Mouse (Mus musculus): ENCODE data around the gene 1810024B03Rik. TPM values are rescaled to one million over a fixed set of nuclear protein-coding genes. Genes with fewer than 3 reads are reported as not detected.
A peak's percentile ranks its signal among the peaks of the same experiment; 100 is the strongest.

Gene 1810024B03Rik
- polyA plus RNA-seq, 1 experiment from 2014 or later = 1.8 TPM

GRCm38 (mm10) chr2:127137838-127138420, 70.2 kb downstream of the 1810024B03Rik start:
- WGBS = 81% methylated on average over 10 of the region's 10 CpGs
- no peak for ATAC-seq (ENCODE audit: insufficient number of reproducible peaks, low FRiP score)
- Histone ChIP-seq H3K4me2 (no peak overlapping the region), H3K36me3 (peaks cover 22% of the 10 kb centered on the region), H3K9me3 (replicated peaks) (peaks cover 3% of the 10 kb centered on the region), H3K4me1 (replicated peaks) (peaks cover 32% of the 10 kb centered on the region), H3K9ac (no peak overlapping the region), H3K27me3 (replicated peaks) (peaks cover 14% of the 10 kb centered on the region; the same call in 1 of the 2 replicates), H3K27ac (ENCODE audit: poor library complexity, severe bottlenecking) (no peak overlapping the region), H3K4me3 (no peak overlapping the region)

GRCm38 (mm10) chr2:127136979-127137378, 71.1 kb downstream of the 1810024B03Rik start:
- peaks cover 22% of the 10 kb centered on the region for H3K36me3 ChIP-seq
- 6% methylated on average over 5 of the region's 5 CpGs for WGBS
- peak overlapping the region; percentile 6; the same call in 1 of the 2 replicates for H3K27ac ChIP-seq (ENCODE audit: poor library complexity, severe bottlenecking)
- H3K4me3 ChIP-seq = no peak overlapping the region
- H3K9ac ChIP-seq = no peak overlapping the region
- H3K4me2 ChIP-seq = peak overlapping the region; percentile 43
- peaks cover 13% of the 10 kb centered on the region; the same call in 1 of the 2 replicates for H3K27me3 ChIP-seq (replicated peaks)
- peaks cover 3% of the 10 kb centered on the region for H3K9me3 ChIP-seq (replicated peaks)
- H3K4me1 ChIP-seq (replicated peaks) = peaks cover 35% of the 10 kb centered on the region
- 0 out of 2 replicates have a peak, but pooled peaks have one; percentile 5 for ATAC-seq (ENCODE audit: insufficient number of reproducible peaks, low FRiP score)

Other genes starting within 250 kb of the 1810024B03Rik start
- 11.9 and 12.3 TPM in 2 replicates for gene Ap4e1, start 199.6 kb downstream of the 1810024B03Rik start, polyA plus RNA-seq (2016; fragmentation: Nextera tagmentation; extraction: Ambion mirVana)
- gene Blvra, start 137.6 kb downstream of the 1810024B03Rik start, polyA plus RNA-seq (2016; fragmentation: Nextera tagmentation; extraction: Ambion mirVana) = 37.5 and 39.2 TPM in 2 replicates
- 62.9 and 67.1 TPM in 2 replicates for gene Ncaph, start 74.3 kb downstream of the 1810024B03Rik start, polyA plus RNA-seq (2016; fragmentation: Nextera tagmentation; extraction: Ambion mirVana)
- 11.1 and 12.5 TPM in 2 replicates for gene Itpripl1, start 64.8 kb downstream of the 1810024B03Rik start, polyA plus RNA-seq (2016; fragmentation: Nextera tagmentation; extraction: Ambion mirVana)
- 48.8 and 49.5 TPM in 2 replicates for gene Snrnp200, start 106 bp upstream of the 1810024B03Rik start, polyA plus RNA-seq (2016; fragmentation: Nextera tagmentation; extraction: Ambion mirVana)
- 50.2 and 53.7 TPM in 2 replicates for gene Ciao1, start 39.5 kb upstream of the 1810024B03Rik start, polyA plus RNA-seq (2016; fragmentation: Nextera tagmentation; extraction: Ambion mirVana)
- 24.7 and 27.8 TPM in 2 replicates for gene Tmem127, start 39.6 kb upstream of the 1810024B03Rik start, polyA plus RNA-seq (2016; fragmentation: Nextera tagmentation; extraction: Ambion mirVana)
- 135 and 136 TPM in 2 replicates for gene Stard7, start 61.9 kb upstream of the 1810024B03Rik start, polyA plus RNA-seq (2016; fragmentation: Nextera tagmentation; extraction: Ambion mirVana)
- gene Dusp2, start 127.9 kb upstream of the 1810024B03Rik start, polyA plus RNA-seq (2016; fragmentation: Nextera tagmentation; extraction: Ambion mirVana) = 23.8 and 26.3 TPM in 2 replicates
- not detected in 2 replicates for gene Astl, start 130.4 kb upstream of the 1810024B03Rik start, polyA plus RNA-seq (2016; fragmentation: Nextera tagmentation; extraction: Ambion mirVana)
- 7.1 and 7.6 TPM in 2 replicates for gene Adra2b, start 154.9 kb upstream of the 1810024B03Rik start, polyA plus RNA-seq (2016; fragmentation: Nextera tagmentation; extraction: Ambion mirVana)
- 0.44 and 0.45 TPM in 2 replicates for gene Gpat2, start 216.9 kb upstream of the 1810024B03Rik start, polyA plus RNA-seq (2016; fragmentation: Nextera tagmentation; extraction: Ambion mirVana)
- 26.2 and 29.0 TPM in 2 replicates for gene Fahd2a, start 236.3 kb upstream of the 1810024B03Rik start, polyA plus RNA-seq (2016; fragmentation: Nextera tagmentation; extraction: Ambion mirVana)

All from heart, embryonic 12.5 days (tissue).